Mouse (Mus musculus): ENCODE measurements around the gene Cpa1. TPM values are rescaled to one million over a fixed set of nuclear protein-coding genes. Genes with fewer than 3 reads are reported as not detected.

Gene Cpa1
- polyA plus RNA-seq, 1 experiment from 2014 or later = 0.15 TPM

DNA sequence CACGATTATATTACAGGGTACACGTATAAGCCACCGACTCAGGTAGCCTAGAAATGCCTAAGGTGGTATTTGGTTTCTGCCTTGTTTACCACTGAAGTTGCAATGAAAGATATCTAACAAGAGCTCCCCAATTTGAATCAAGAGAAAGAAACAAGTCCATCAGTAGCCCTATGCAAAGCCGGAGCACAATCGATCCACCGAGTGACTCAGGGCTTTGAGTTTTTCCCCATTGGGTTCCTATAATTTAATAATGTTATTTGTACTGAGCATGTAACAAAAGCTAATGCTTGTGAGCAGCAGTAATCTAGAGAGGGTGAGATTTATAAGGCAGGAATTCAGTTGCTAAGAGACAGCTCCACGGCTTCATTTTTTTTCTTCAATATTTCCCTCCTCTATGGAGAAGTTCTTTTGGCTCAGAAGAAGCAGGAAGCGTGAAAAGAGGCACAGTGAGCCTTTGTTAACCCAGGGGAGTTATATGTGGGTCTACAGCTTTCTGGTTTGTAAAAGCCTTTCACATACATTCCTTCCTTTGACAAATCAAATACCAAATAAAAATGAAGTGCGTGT lies 35.8 kb downstream of the Cpa1 start:
- Histone ChIP-seq H3K4me3 (ENCODE audit: low read depth, low read length) (no peak overlapping the region), H3K4me2 (ENCODE audit: low read depth, low read length) (peak overlapping the region; percentile 10; the same call in 1 of the 2 replicates), H3K36me3 (replicated peaks; ENCODE audit: insufficient read depth, low read length) (no peaks in the 10 kb centered on the region), H3K27me3 (ENCODE audit: insufficient read depth, low read length) (no peaks in the 10 kb centered on the region), H3K9ac (replicated peaks) (no peak overlapping the region), H3K27ac (ENCODE audit: low read depth) (peak overlapping the region; percentile 46), H3K4me1 (ENCODE audit: insufficient read depth) (peaks cover 8% of the 10 kb centered on the region; the same call in 1 of the 2 replicates), H3K9me3 (ENCODE audit: low read length) (no peaks in the 10 kb centered on the region)
- WGBS (ENCODE audit: insufficient replicate concordance) = 68% methylated on average over 9 of the region's 9 CpGs
- DNase-seq (no peak), ATAC-seq (no peak)
- TF ChIP-seq CTCF (IDR thresholded peaks at IDR 0.05; ENCODE audit: low read depth) = no peak
- no peak for TF ChIP-seq EP300 (IDR thresholded peaks at IDR 0.05; ENCODE audit: low read depth)

GRCm38 (mm10) chr6:30675281-30675771 lies 36.3 kb downstream of the Cpa1 start:
- H3K9me3 ChIP-seq (ENCODE audit: low read length) = no peaks in the 10 kb centered on the region
- no peaks in the 10 kb centered on the region for H3K36me3 ChIP-seq (replicated peaks; ENCODE audit: insufficient read depth, low read length)
- no peak for TF ChIP-seq EP300 (IDR thresholded peaks at IDR 0.05; ENCODE audit: low read depth)
- no peak for TF ChIP-seq CTCF (IDR thresholded peaks at IDR 0.05; ENCODE audit: low read depth)
- WGBS (ENCODE audit: insufficient replicate concordance) = 51% methylated on average over 11 of the region's 11 CpGs
- no peaks in the 10 kb centered on the region for H3K27me3 ChIP-seq (ENCODE audit: insufficient read depth, low read length)
- H3K4me3 ChIP-seq (ENCODE audit: low read depth, low read length) = no peak overlapping the region
- peak overlapping the region; percentile 46 for H3K27ac ChIP-seq (ENCODE audit: low read depth)
- peak overlapping the region; percentile 1; the same call in 1 of the 2 replicates for H3K4me2 ChIP-seq (ENCODE audit: low read depth, low read length)
- DNase-seq = no peak
- H3K9ac ChIP-seq (replicated peaks) = no peak overlapping the region
- peaks cover 8% of the 10 kb centered on the region; the same call in 1 of the 2 replicates for H3K4me1 ChIP-seq (ENCODE audit: insufficient read depth)
- no peak for ATAC-seq

GRCm38 (mm10) chr6:30676506-30676905 lies 37.5 kb downstream of the Cpa1 start:
- ATAC-seq = 0 out of 2 replicates have a peak, but pooled peaks have one; percentile 25

DNA sequence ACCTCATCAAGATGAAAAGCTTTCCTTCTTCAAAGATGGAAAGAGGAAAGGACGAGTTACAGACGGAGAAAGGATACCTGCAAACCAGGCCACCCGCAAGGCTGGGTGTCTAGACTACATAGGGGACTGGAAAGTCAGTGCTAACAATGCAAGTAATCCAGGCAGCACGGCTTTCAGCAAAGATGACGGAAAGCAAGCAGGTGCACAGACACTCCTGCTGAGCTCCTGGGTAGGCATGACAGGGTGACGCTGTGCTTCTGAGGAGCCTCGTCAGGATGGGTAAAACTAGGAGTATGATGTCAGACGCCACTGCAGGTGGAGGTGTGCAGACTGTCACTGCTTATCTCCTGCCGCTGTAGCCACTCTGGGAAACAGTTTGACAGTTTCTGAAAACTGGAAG lies 38.6 kb downstream of the Cpa1 start:
- no peaks in the 10 kb centered on the region for H3K36me3 ChIP-seq (replicated peaks; ENCODE audit: insufficient read depth, low read length)
- H3K27ac ChIP-seq (ENCODE audit: low read depth) = no peak overlapping the region
- no peak for DNase-seq
- no peaks in the 10 kb centered on the region for H3K9me3 ChIP-seq (ENCODE audit: low read length)
- H3K4me2 ChIP-seq (ENCODE audit: low read depth, low read length) = no peak overlapping the region
- ATAC-seq = no peak
- no peak overlapping the region for H3K9ac ChIP-seq (replicated peaks)
- H3K4me1 ChIP-seq (ENCODE audit: insufficient read depth) = peaks cover 8% of the 10 kb centered on the region
- no peaks in the 10 kb centered on the region for H3K27me3 ChIP-seq (ENCODE audit: insufficient read depth, low read length)
- no peak for TF ChIP-seq EP300 (IDR thresholded peaks at IDR 0.05; ENCODE audit: low read depth)
- no peak for TF ChIP-seq CTCF (IDR thresholded peaks at IDR 0.05; ENCODE audit: low read depth)
- no peak overlapping the region for H3K4me3 ChIP-seq (ENCODE audit: low read depth, low read length)
- WGBS (ENCODE audit: insufficient replicate concordance) = 86% methylated on average over 9 of the region's 9 CpGs

More at GRCm38 (mm10) chr6:30676506-30676905, 37.5 kb downstream of the Cpa1 start:
- no peaks in the 10 kb centered on the region for H3K36me3 ChIP-seq (replicated peaks; ENCODE audit: insufficient read depth, low read length)
- H3K27me3 ChIP-seq (ENCODE audit: insufficient read depth, low read length) = no peaks in the 10 kb centered on the region
- H3K4me2 ChIP-seq (ENCODE audit: low read depth, low read length) = no peak overlapping the region
- H3K4me1 ChIP-seq (ENCODE audit: insufficient read depth) = peaks cover 8% of the 10 kb centered on the region; the same call in 1 of the 2 replicates
- no peak overlapping the region for H3K4me3 ChIP-seq (ENCODE audit: low read depth, low read length)
- no peak overlapping the region for H3K9ac ChIP-seq (replicated peaks)
- 58% methylated on average over 6 of the region's 6 CpGs for WGBS (ENCODE audit: insufficient replicate concordance)
- H3K9me3 ChIP-seq (ENCODE audit: low read length) = no peaks in the 10 kb centered on the region
- no peak for DNase-seq
- TF ChIP-seq EP300 (IDR thresholded peaks at IDR 0.05; ENCODE audit: low read depth) = no peak
- TF ChIP-seq CTCF (IDR thresholded peaks at IDR 0.05; ENCODE audit: low read depth) = no peak
- no peak overlapping the region for H3K27ac ChIP-seq (ENCODE audit: low read depth)

GRCm38 (mm10) chr6:30678482-30678881 lies 39.5 kb downstream of the Cpa1 start:
- Histone ChIP-seq H3K4me2 (ENCODE audit: low read depth, low read length) (no peak overlapping the region), H3K9me3 (ENCODE audit: low read length) (no peaks in the 10 kb centered on the region), H3K4me1 (ENCODE audit: insufficient read depth) (peaks cover 8% of the 10 kb centered on the region), H3K4me3 (ENCODE audit: low read depth, low read length) (no peak overlapping the region), H3K36me3 (replicated peaks; ENCODE audit: insufficient read depth, low read length) (no peaks in the 10 kb centered on the region), H3K9ac (replicated peaks) (no peak overlapping the region), H3K27ac (ENCODE audit: low read depth) (no peak overlapping the region), H3K27me3 (ENCODE audit: insufficient read depth, low read length) (no peaks in the 10 kb centered on the region)
- DNase-seq = no peak
- ATAC-seq = no peak
- TF ChIP-seq CTCF (IDR thresholded peaks at IDR 0.05; ENCODE audit: low read depth) (no peak), EP300 (IDR thresholded peaks at IDR 0.05; ENCODE audit: low read depth) (no peak)
- WGBS (ENCODE audit: insufficient replicate concordance) = 80% methylated on average over 6 of the region's 6 CpGs

GRCm38 (mm10) chr6:30679567-30679966 lies 40.5 kb downstream of the Cpa1 start:
- no peak overlapping the region for H3K27ac ChIP-seq (ENCODE audit: low read depth)
- H3K4me3 ChIP-seq (ENCODE audit: low read depth, low read length) = no peak overlapping the region
- TF ChIP-seq CTCF (IDR thresholded peaks at IDR 0.05; ENCODE audit: low read depth) (no peak), EP300 (IDR thresholded peaks at IDR 0.05; ENCODE audit: low read depth) (no peak)
- H3K27me3 ChIP-seq (ENCODE audit: insufficient read depth, low read length) = no peaks in the 10 kb centered on the region
- no peaks in the 10 kb centered on the region for H3K9me3 ChIP-seq (ENCODE audit: low read length)
- WGBS (ENCODE audit: insufficient replicate concordance) = 51% methylated on average over 5 of the region's 5 CpGs
- peaks cover 8% of the 10 kb centered on the region for H3K4me1 ChIP-seq (ENCODE audit: insufficient read depth)
- no peak for ATAC-seq
- H3K4me2 ChIP-seq (ENCODE audit: low read depth, low read length) = no peak overlapping the region
- no peak for DNase-seq
- H3K9ac ChIP-seq (replicated peaks) = no peak overlapping the region
- no peaks in the 10 kb centered on the region for H3K36me3 ChIP-seq (replicated peaks; ENCODE audit: insufficient read depth, low read length)

All from liver, postnatal 0 days (tissue).